Mouse (Mus musculus) hindbrain, embryonic 16.5 days (tissue): ENCODE results near the gene Dapp1. TPM values are rescaled to one million over a fixed set of nuclear protein-coding genes. Genes with fewer than 3 reads are reported as not detected.
A peak's percentile ranks its signal among the peaks of the same experiment; 100 is the strongest.
"Not testable (repeated sequence)": the region's sequence is repeated elsewhere in the genome, so short reads cannot be mapped to it uniquely, and the experiment has no call there.

ENCODE experiments used
- ATAC-seq: fragments of 200-750 bp; cut with Nextera tagmentation; 2 replicates; pipeline ENCODE4 v1.8.0; 2017; ENCODE audit warnings: moderate TSS enrichment, moderate library complexity
- H3K27ac ChIP-seq: fragments of 300-500 bp; sonication (generic); 2 replicates; pipeline ENCODE4 v1.5.1; 2014; ENCODE audit warnings: low read depth, mild to moderate bottlenecking, control low read depth, low read length, moderate library complexity
- H3K27me3 ChIP-seq: fragments of 300-500 bp; sonication (generic); replicated peaks from 2 replicates; pipeline ENCODE4 v1.6.1; 2014; ENCODE audit warnings: low read length; ENCODE audit not compliant: control insufficient read depth, insufficient read depth
- H3K36me3 ChIP-seq: fragments of 300-500 bp; sonication (generic); 2 replicates; pipeline ENCODE4 v1.6.1; 2014; ENCODE audit warnings: mild to moderate bottlenecking, low read length, moderate library complexity, mixed read lengths; ENCODE audit not compliant: control insufficient read depth, insufficient read depth
- H3K4me1 ChIP-seq: fragments of 300-500 bp; sonication (generic); 2 replicates; pipeline ENCODE4 v1.6.1; 2014; ENCODE audit warnings: low read depth, low read length; ENCODE audit not compliant: control insufficient read depth, insufficient read depth
- H3K4me2 ChIP-seq: fragments of 300-500 bp; sonication (generic); 2 replicates; pipeline ENCODE4 v1.6.1; 2014; ENCODE audit warnings: mild to moderate bottlenecking, low read length, control low read depth, moderate library complexity
- H3K4me3 ChIP-seq: fragments of 300-500 bp; sonication (generic); 2 replicates; pipeline ENCODE4 v1.5.1; 2014; ENCODE audit warnings: mild to moderate bottlenecking, low read length, control low read depth, moderate library complexity
- H3K9ac ChIP-seq: fragments of 300-500 bp; sonication (generic); 2 replicates; pipeline ENCODE4 v1.6.1; 2014; ENCODE audit warnings: low read depth, mild to moderate bottlenecking, control low read depth, low read length, moderate library complexity
- H3K9me3 ChIP-seq: fragments of 300-500 bp; sonication (generic); 2 replicates; pipeline ENCODE4 v1.6.1; 2014; ENCODE audit warnings: mild to moderate bottlenecking, low read length, moderate library complexity; ENCODE audit not compliant: control insufficient read depth
- WGBS: fragments of 180-500 bp; shearing (Covaris S2); extraction: QIAGEN DNeasy Blood & Tissue Kit; methylation state at CpG from one replicate; pipeline ENCODE4 v1.1.7; 2014; 5-methylcytosine and 5-hydroxymethylcytosine counted together
- polyA plus RNA-seq: library from polyadenylated mRNA; unstranded; fragments of >200 nt; fragmentation: Nextera tagmentation; extraction: Ambion mirVana; gene quantifications from 2 replicates; pipeline ENCODE4 v1.2.1, GENCODE M21; 2015

The Dapp1 gene
- polyA plus RNA-seq, 1 experiment from 2014 or later, result 3.0 TPM

DNA sequence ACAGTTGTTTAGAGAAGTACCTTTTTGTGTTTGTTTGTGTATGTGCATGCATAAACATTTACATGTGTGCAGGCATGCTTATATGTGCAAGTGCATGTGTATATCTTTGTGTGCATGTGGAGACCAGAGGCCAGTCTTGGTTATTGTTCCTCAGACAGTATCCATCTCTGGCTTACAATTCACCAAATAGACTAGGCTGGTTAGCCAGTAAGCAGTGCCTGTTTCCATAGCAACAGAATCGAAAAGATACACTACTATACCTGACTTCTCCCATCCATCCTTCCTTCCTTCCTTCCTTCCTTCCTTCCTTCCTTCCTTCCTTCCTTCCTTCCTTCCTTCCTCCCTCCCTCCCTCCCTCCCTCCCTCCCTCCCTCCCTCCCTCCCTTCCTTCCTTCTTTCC, 17.3 kb downstream of the Dapp1 start:
- H3K9ac ChIP-seq, H3K9me3 ChIP-seq, H3K27me3 ChIP-seq, H3K27ac ChIP-seq, H3K36me3 ChIP-seq, H3K4me1 ChIP-seq, H3K4me3 ChIP-seq, H3K4me2 ChIP-seq: not testable (repeated sequence)
- peak; percentile 60 for ATAC-seq
- WGBS, result 57% methylated on average over 1 of the region's 1 CpGs

GRCm38 (mm10) chr3:137963508-137963907, 17.8 kb downstream of the Dapp1 start:
- Histone ChIP-seq H3K4me3 (no peak overlapping the region), H3K4me1 (no peaks in the 10 kb centered on the region; the same call in 1 of the 2 replicates), H3K36me3 (no peaks in the 10 kb centered on the region), H3K4me2 (no peak overlapping the region), H3K9ac (no peak overlapping the region), H3K27me3 (no peaks in the 10 kb centered on the region), H3K9me3 (no peaks in the 10 kb centered on the region), H3K27ac (no peak overlapping the region)
- WGBS, result 63% methylated on average over 8 of the region's 8 CpGs
- no peak for ATAC-seq

DNA sequence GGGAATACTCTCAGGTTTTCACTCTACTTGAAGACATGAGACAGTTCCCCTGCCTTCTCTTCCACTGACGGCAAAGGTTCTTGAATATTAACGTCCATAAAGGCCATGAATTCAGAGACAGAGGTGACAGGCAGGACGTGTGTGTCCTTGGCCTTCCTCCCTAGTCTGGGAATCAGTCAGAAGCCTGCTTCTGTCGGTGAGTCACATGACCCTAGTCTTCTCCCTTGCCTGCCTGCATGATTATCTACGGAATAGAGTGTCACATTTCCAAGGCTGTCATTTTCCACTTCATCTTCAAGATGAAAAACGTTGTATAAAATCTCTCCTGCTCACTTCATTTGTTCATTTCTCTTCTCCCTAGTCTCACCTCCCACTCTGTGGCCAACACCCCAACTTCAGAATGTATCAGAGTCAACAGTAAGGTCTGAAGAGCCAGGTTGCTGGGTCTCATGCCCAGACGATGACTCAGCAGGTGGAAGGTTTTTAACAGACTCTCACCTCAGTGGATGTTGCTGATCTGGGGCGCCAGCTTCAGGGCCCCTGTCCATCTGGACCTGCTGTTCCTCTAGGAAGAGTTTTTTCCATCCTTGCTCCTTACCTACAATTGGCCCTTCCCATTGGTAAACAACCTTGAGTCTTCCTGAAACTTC, 19.5 kb downstream of the Dapp1 start:
- ATAC-seq, result no peak
- H3K9ac ChIP-seq, result no peak overlapping the region
- H3K9me3 ChIP-seq, result no peaks in the 10 kb centered on the region
- H3K27me3 ChIP-seq, result no peaks in the 10 kb centered on the region
- no peak overlapping the region for H3K4me2 ChIP-seq
- 64% methylated on average over 8 of the region's 8 CpGs for WGBS
- H3K27ac ChIP-seq, result no peak overlapping the region
- H3K4me3 ChIP-seq, result no peak overlapping the region
- H3K36me3 ChIP-seq, result no peaks in the 10 kb centered on the region
- H3K4me1 ChIP-seq, result no peaks in the 10 kb centered on the region; the same call in 1 of the 2 replicates

- Histone ChIP-seq H3K4me1 (no peaks in the 10 kb centered on the region; the same call in 1 of the 2 replicates), H3K27ac (no peak overlapping the region), H3K36me3 (no peaks in the 10 kb centered on the region), H3K4me3 (no peak overlapping the region), H3K27me3 (no peaks in the 10 kb centered on the region), H3K9ac (no peak overlapping the region), H3K9me3 (no peaks in the 10 kb centered on the region), H3K4me2 (no peak overlapping the region)
- no peak for ATAC-seq
- 80% methylated on average over 4 of the region's 4 CpGs for WGBS
Measured at GRCm38 (mm10) chr3:137959456-137959855, 21.9 kb downstream of the Dapp1 start.

- Histone ChIP-seq H3K9me3 (no peaks in the 10 kb centered on the region), H3K4me2 (no peak overlapping the region), H3K36me3 (no peaks in the 10 kb centered on the region), H3K27ac (no peak overlapping the region), H3K27me3 (no peaks in the 10 kb centered on the region), H3K4me1 (no peaks in the 10 kb centered on the region; the same call in 1 of the 2 replicates), H3K9ac (no peak overlapping the region), H3K4me3 (no peak overlapping the region)
- no peak for ATAC-seq
- WGBS, result 95% methylated on average over 4 of the region's 4 CpGs
Measured at GRCm38 (mm10) chr3:137958352-137958751, 23.0 kb downstream of the Dapp1 start.

DNA sequence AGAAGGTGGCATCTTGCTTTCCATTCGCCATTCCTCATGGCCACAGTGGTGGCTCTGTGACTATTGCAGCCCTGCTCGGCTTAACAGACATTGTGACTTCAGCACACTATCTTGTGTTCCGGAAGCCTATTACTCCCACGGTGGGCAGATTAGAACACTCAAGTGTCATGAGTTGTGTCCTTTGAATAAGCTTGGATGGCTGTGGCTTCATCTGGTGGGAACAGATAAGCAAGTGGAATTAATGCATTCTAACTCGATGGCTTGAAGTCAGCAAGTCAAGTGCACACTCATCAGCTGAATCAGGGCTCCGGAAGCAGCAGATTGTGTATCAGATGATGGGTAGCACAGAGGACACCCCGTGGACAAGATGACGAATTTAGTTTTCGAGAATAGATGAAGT, 23.5 kb downstream of the Dapp1 start:
- WGBS, result 91% methylated on average over 9 of the region's 9 CpGs
- H3K4me1 ChIP-seq, result no peaks in the 10 kb centered on the region; the same call in none of the 2 replicates

DNA sequence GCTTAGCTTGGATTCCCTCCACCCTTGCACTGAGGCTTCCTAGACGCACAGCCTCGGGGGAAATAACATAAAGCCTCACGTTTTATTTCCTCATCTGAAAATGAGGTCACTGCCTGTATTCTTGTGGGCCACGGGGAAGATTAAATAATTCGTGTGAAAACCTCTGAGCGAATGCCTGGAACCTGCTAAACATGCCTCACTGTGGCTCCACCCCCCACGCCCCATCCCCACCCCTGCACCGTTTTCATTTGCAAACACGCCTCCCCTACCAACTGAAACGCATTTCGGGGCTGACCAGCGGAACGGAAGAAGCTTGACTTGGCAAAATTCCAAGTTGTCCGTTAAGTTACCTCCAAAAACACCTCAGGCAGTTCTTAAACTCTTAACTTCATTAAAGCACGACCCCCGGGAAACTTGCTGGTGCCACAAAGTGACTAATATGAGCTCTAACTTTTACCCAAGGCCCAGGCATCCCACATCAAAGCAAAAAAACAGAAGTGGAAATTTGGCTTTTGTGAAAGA, 25.7 kb downstream of the Dapp1 start:
- no peak for ATAC-seq
- Histone ChIP-seq H3K4me1 (peaks cover 3% of the 10 kb centered on the region), H3K4me2 (peak overlapping the region; percentile 36), H3K9ac (no peak overlapping the region), H3K27ac (no peak overlapping the region), H3K36me3 (no peaks in the 10 kb centered on the region), H3K9me3 (no peaks in the 10 kb centered on the region), H3K27me3 (no peaks in the 10 kb centered on the region), H3K4me3 (no peak overlapping the region)
- WGBS, result 19% methylated on average over 16 of the region's 16 CpGs

More for the DNA sequence above, 23.5 kb downstream of the Dapp1 start:
- Histone ChIP-seq H3K27me3 (no peaks in the 10 kb centered on the region), H3K9ac (no peak overlapping the region), H3K27ac (no peak overlapping the region), H3K4me3 (no peak overlapping the region), H3K4me2 (no peak overlapping the region), H3K9me3 (no peaks in the 10 kb centered on the region), H3K36me3 (no peaks in the 10 kb centered on the region)
- ATAC-seq, result no peak

GRCm38 (mm10) chr3:137954256-137954916, 27.0 kb downstream of the Dapp1 start:
- Histone ChIP-seq H3K9ac (no peak overlapping the region), H3K4me1 (peaks cover 3% of the 10 kb centered on the region), H3K4me3 (no peak overlapping the region), H3K36me3 (no peaks in the 10 kb centered on the region), H3K4me2 (no peak overlapping the region), H3K9me3 (no peaks in the 10 kb centered on the region), H3K27ac (no peak overlapping the region), H3K27me3 (no peaks in the 10 kb centered on the region)
- no peak for ATAC-seq
- 70% methylated on average over 23 of the region's 23 CpGs for WGBS
